In the genomic region with DNA sequence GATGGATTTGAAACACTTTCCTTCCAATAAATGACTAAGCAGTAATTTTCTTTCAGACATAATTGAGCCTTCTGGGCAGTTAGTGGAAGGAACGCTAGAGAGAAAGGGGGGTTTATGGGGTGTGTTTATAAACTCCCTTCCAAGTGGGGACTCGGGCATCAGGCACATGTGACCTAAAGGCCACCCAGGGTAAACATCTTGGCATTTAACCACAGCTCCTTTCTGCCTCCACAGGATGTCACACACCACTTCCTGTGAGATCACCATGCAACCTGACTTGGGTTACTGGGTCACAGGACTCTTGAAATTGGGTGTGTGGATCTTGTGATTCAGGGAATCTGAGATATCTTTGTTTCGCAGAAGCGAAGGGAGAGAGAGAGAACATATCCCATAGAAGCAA, we compare ENCODE assay signal across 10 mouse cellular contexts. TPM values are rescaled to one million over a fixed set of nuclear protein-coding genes. Genes with fewer than 3 reads are reported as not detected.
DNase-seq lines count a peak whose midpoint lies in the region; ATAC-seq and TF ChIP-seq lines count a peak whose summit lies in the region.
"Had no signal": no experiment of that assay in that cellular context is flagged by ENCODE, and none has a peak within 500 bp of the region (broad histone marks: within the 10 kb centered on the region; RNA-seq: fewer than 3 reads in every experiment).

No protein-coding gene starts in this region.

- peak; percentile 63 for DNase-seq in adrenal gland, postnatal 14 days
- no peak for DNase-seq in adrenal gland, postnatal 4 days (ENCODE audit: low spot score in 2 of 2)
- DNase-seq in spleen, adult 12 weeks (ENCODE audit: low spot score) = peak; percentile 21
- DNase-seq in spleen, postnatal 4 days (ENCODE audit: low spot score in 2 of 2) = no peak
- peak; percentile 26 for DNase-seq in lung, adult 2 months
- peak; percentile 53 to 60 for DNase-seq in thymus, postnatal 10 days (ENCODE audit: low spot score in 2 of 2)
- DNase-seq in midbrain, embryonic 10.5 days (ENCODE audit: low spot score) = no peak

- 19% methylated on average over 4 of the region's 4 CpGs for WGBS in lung, adult 2 months
- WGBS in intestine, postnatal 0 days = 64% methylated on average over 4 of the region's 4 CpGs
- 85% methylated on average over 4 of the region's 4 CpGs for WGBS in midbrain, embryonic 10.5 days

- no peak for ATAC-seq in intestine, postnatal 0 days
- ATAC-seq: forebrain, embryonic 14.5 days; midbrain, embryonic 13.5 days had no signal

- H3K4me1 ChIP-seq in lung, adult 2 months (ENCODE audit: control insufficient read depth, insufficient read depth, low read length) = peaks cover 27% of the 10 kb centered on the region
- H3K4me1 ChIP-seq in intestine, postnatal 0 days (replicated peaks; ENCODE audit: control insufficient read depth, insufficient read depth, low read length) = no peaks in the 10 kb centered on the region
- peaks cover 39% of the 10 kb centered on the region for H3K4me1 ChIP-seq in midbrain, embryonic 10.5 days

- TF ChIP-seq POLR2A in lung, adult 2 months (IDR thresholded peaks at IDR 0.05; ENCODE audit: borderline replicate concordance, extremely low read depth, low read depth, low read length) = no peak

- peaks cover 9% of the 10 kb centered on the region; the same call in 1 of the 2 replicates for H3K36me3 ChIP-seq in intestine, postnatal 0 days (ENCODE audit: control insufficient read depth, insufficient read depth)
- peaks cover 14% of the 10 kb centered on the region for H3K36me3 ChIP-seq in midbrain, embryonic 10.5 days

- TF ChIP-seq CTCF in lung, adult 2 months (IDR thresholded peaks at IDR 0.05; ENCODE audit: insufficient read depth, low read length) = no peak
- TF ChIP-seq CTCF in intestine, postnatal 0 days (IDR thresholded peaks at IDR 0.05; ENCODE audit: low read depth) = no peak

- H3K4me2 ChIP-seq in intestine, postnatal 0 days (replicated peaks; ENCODE audit: low read depth) = no peak overlapping the region

- H3K4me3 ChIP-seq in lung, adult 2 months (replicated peaks; ENCODE audit: extremely low read depth, low read depth, low read length) = no peak overlapping the region
- no peak overlapping the region for H3K4me3 ChIP-seq in intestine, postnatal 0 days (ENCODE audit: low read depth, low read length)
- H3K4me3 ChIP-seq in midbrain, embryonic 10.5 days = no peak overlapping the region

- no peaks in the 10 kb centered on the region for H3K27me3 ChIP-seq in intestine, postnatal 0 days (replicated peaks; ENCODE audit: control insufficient read depth, insufficient read depth, low read length)
- no peaks in the 10 kb centered on the region for H3K27me3 ChIP-seq in midbrain, embryonic 10.5 days (ENCODE audit: low read depth, poor library complexity, severe bottlenecking)
- H3K27me3 ChIP-seq: midbrain, embryonic 13.5 days had no signal

- H3K9ac ChIP-seq in intestine, postnatal 0 days (ENCODE audit: low read depth, low read length) = no peak overlapping the region
- H3K9ac ChIP-seq: midbrain, embryonic 13.5 days had no signal

- no peak overlapping the region for H3K27ac ChIP-seq in intestine, postnatal 0 days (ENCODE audit: low read depth, low read length)
- no peak overlapping the region for H3K27ac ChIP-seq in midbrain, embryonic 10.5 days (replicated peaks)
- H3K27ac ChIP-seq: midbrain, embryonic 13.5 days had no signal

- H3K9me3 ChIP-seq in intestine, postnatal 0 days (ENCODE audit: control insufficient read depth) = no peaks in the 10 kb centered on the region
- H3K9me3 ChIP-seq in midbrain, embryonic 10.5 days (replicated peaks) = no peaks in the 10 kb centered on the region
- H3K9me3 ChIP-seq: midbrain, embryonic 13.5 days had no signal

RNA-seq across cellular contexts. Expression of gene Tecpr1, which starts 2.1 kb away (rescaled TPM):
- total RNA-seq in adrenal gland, postnatal 14 days (2021) = 79.1 and 89.2 TPM in 2 replicates
- 10 to 100 TPM; 68.5 to 70.9 TPM for total RNA-seq in adrenal gland, postnatal 4 days (2021)
- polyA plus RNA-seq in lung, adult 2 months (2012; rRNA removed) = 107 and 117 TPM in 2 replicates
- 10.7 and 12.5 TPM in 2 replicates for polyA plus RNA-seq in intestine, postnatal 0 days (2015; fragmentation: Nextera tagmentation; extraction: Ambion mirVana)
- 21.7 and 27.7 TPM in 2 replicates for polyA plus RNA-seq in midbrain, embryonic 10.5 days (2016; fragmentation: Nextera tagmentation; extraction: Ambion mirVana)

RNA-seq across cellular contexts. Expression of gene Bri3, which starts 22.9 kb away (rescaled TPM):
- 123 and 128 TPM in 2 replicates for total RNA-seq in adrenal gland, postnatal 14 days (2021)
- total RNA-seq in adrenal gland, postnatal 4 days (2021) = 100 to 1,000 TPM; 102 to 108 TPM
- 164 and 182 TPM in 2 replicates for polyA plus RNA-seq in lung, adult 2 months (2012; rRNA removed)
- polyA plus RNA-seq in intestine, postnatal 0 days (2015; fragmentation: Nextera tagmentation; extraction: Ambion mirVana) = 313 and 341 TPM in 2 replicates
- 116 and 117 TPM in 2 replicates for polyA plus RNA-seq in midbrain, embryonic 10.5 days (2016; fragmentation: Nextera tagmentation; extraction: Ambion mirVana)

RNA-seq across cellular contexts. Expression of gene Bhlha15, which starts 31.2 kb away (rescaled TPM):
- 0.63 and 1.1 TPM in 2 replicates for total RNA-seq in adrenal gland, postnatal 14 days (2021)
- total RNA-seq in adrenal gland, postnatal 4 days (2021) = 1 to 10 TPM in 1 of 2 experiments, under 1 TPM in 1; 0.96 to 3.1 TPM
- 1.1 and 1.6 TPM in 2 replicates for polyA plus RNA-seq in lung, adult 2 months (2012; rRNA removed)
- polyA plus RNA-seq in intestine, postnatal 0 days (2015; fragmentation: Nextera tagmentation; extraction: Ambion mirVana) = 0.13 and 0.16 TPM in 2 replicates
- polyA plus RNA-seq in midbrain, embryonic 10.5 days (2016; fragmentation: Nextera tagmentation; extraction: Ambion mirVana) = 0.07 and 0.16 TPM in 2 replicates

Comparison
In these comparisons a context has a peak if more than half of its experiments do, and no peak if none do; other contexts are left out.
1. DNase-seq: peak in adrenal gland, postnatal 14 days (single experiment), spleen, adult 12 weeks (single experiment), lung, adult 2 months (single experiment) and thymus, postnatal 10 days (2 of 2); none in adrenal gland, postnatal 4 days (0 of 2), spleen, postnatal 4 days (0 of 2) and midbrain, embryonic 10.5 days (single experiment).